Mouse (Mus musculus) lung, postnatal 10 days (tissue): ENCODE results near the gene Fam131b.
A peak's percentile ranks its signal among the peaks of the same experiment; 100 is the strongest.

Experiments used
- DNase-seq: peaks from one replicate; pipeline ENCODE4 v3.0.0; 2021

The Fam131b gene

DNA sequence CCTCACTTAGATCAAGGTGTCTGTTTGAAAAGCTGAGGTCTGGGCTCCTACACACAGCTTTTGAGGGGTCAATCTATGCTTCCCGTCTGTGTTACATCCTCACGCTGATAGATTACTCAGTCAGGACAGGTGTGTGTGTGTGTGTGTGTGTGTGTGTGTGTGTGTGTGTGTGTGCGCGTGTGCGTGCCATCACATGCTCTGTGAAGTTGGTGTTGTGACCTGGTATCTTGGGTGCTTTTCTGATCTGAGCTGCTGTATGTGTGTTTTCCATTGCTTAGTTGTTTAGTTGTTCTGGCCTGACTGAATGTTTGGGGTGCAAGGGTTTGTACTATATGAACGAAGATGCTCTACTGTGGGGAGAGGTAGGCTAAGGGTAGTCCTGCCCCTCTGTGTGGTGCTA, 30.9 kb upstream of the Fam131b start:
- DNase-seq = no peak

DNA sequence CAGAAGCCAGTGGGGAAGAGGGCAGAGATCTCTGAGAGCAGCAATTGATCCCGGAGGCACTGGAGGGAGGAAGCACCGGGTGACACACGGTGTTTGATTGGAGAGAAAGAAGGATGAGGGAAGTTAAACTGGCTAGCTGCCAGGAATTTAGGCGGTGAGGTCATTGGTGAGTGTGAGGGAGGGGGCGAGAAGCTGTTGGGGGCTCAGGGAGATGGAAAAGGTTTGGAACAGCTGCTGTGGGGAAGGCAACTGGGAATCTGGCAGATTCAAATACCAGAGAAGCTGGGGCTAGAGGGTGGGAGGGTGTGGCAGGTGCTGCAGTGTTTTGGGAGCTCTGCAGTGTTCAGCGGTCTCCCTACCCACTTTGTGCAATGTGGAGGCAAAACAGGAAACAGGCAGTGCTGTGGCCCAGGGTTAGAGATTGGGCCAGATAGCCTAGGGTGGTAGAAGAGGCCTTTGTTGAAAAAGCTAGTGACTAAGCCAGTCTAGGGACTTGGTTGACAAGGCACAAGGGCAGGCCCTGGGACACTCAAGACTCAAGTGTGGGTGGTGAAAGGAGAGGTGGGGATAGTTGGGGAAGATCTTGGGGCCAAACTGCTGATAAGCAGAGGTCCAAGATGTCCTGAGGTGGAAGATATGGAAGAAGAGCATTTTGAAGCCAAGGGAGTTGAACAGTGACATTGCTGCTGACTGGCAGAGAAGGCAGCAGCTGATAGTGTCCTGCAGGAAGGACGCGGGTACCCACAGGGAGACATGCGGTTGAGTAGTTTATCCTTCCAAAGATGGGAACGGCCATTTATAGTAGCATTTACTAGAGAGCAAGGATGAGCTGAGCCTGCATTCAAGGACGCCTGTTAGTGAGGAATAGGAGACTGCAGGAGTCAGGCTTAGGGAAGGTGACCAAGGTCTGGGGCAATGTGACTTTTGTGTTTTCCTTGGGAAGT, 29.9 kb upstream of the Fam131b start:
- DNase-seq = peak; percentile 74

DNA sequence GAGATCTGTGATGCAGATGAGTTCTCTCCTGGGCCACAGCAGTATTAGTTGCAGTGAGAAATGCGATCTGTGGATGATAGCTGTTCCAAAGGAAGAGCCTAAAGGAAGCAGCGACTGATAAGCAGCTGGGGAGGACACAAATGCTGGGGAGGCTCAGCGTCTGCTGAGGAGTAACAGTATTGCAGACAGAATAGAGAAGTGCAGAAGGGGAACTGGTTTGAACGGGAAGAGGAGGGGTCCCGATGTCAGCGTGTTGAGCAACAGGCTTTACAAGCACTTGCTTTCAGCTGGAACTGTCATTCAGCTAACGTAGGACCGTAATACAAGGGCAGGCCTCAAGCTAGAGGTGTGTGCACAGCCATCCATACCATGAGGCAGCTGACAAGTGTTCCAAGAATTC, 28.7 kb upstream of the Fam131b start:
- no peak for DNase-seq

DNA sequence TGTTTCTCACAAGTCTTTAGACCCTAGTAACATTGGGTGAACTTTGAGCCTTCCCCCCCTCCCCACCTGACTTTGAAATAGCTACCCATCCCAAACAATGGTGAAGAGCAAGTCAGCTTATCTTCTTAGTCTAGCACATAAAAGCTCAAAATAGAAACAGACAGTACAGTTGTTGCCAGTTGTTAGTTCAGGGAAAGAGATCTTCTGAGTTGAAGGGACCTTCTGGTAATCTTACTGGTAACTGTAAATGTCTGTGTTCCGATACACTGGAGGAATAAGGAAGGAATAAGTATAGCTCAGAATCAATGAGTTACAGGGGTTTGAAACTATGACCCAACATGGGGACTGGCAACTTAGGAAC, 28.0 kb upstream of the Fam131b start:
- no peak for DNase-seq

DNA sequence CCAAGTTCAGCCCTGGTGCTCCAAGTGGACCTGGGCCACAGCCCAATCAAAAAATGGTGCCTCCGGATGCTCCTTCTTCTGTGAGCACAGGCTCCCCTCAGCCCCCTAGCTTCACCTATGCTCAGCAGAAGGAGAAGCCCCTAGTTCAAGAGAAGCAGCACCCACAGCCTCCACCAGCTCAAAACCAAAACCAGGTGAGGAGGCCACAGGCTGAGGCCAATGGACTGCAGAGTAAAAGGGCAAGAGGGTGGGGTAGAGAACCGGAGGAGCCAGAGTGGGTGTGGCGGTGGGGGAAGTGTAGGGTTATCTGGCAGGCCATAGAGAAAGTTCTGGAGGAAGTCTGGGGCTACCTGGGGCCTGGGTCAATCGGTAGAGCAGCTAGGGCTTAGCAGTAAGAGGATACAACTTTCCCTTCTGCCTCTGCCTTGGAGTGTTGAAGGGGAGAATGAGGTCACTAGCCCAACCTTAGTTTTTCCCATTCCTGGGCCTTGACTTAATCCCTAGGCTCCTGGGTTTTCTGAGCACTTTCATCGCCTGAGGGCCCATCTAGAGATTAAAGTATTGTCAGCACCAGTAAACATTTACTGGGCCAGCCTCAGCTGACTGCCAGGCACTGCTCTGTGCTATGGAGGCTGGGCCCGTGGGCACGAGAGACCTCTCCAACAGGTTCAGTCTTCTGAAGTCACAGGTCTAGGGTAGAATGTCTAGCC, 27.5 kb upstream of the Fam131b start:
- no peak for DNase-seq

DNA sequence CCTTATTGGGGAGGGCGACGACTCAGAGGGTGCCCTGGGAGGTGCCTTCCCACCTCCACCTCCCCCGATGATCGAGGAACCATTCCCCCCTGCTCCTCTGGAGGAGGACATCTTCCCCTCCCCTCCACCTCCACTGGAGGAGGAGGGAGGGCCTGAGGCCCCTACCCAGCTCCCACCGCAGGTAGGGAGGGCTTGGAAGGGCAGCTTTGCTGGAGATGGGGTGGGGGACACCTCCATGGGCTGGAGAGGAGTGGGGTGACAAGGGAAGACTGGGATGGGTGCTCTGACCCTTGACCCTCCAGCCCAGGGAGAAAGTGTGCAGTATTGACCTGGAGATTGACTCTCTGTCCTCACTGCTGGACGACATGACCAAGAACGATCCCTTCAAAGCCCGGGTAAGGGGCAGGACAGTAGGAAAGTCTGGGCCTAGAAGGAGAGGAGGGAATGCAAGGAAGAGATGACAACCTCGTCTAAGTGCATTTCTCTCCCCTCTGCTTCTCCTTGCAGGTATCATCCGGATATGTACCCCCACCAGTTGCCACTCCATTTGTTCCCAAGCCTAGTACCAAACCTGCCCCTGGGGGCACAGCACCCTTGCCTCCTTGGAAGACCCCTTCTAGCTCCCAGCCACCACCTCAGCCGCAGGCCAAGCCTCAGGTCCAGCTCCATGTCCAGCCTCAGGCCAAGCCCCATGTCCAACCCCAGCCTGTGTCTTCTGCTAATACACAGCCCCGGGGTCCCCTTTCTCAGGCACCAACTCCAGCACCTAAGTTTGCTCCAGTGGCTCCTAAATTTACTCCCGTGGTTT, 26.7 kb upstream of the Fam131b start:
- no peak for DNase-seq

DNA sequence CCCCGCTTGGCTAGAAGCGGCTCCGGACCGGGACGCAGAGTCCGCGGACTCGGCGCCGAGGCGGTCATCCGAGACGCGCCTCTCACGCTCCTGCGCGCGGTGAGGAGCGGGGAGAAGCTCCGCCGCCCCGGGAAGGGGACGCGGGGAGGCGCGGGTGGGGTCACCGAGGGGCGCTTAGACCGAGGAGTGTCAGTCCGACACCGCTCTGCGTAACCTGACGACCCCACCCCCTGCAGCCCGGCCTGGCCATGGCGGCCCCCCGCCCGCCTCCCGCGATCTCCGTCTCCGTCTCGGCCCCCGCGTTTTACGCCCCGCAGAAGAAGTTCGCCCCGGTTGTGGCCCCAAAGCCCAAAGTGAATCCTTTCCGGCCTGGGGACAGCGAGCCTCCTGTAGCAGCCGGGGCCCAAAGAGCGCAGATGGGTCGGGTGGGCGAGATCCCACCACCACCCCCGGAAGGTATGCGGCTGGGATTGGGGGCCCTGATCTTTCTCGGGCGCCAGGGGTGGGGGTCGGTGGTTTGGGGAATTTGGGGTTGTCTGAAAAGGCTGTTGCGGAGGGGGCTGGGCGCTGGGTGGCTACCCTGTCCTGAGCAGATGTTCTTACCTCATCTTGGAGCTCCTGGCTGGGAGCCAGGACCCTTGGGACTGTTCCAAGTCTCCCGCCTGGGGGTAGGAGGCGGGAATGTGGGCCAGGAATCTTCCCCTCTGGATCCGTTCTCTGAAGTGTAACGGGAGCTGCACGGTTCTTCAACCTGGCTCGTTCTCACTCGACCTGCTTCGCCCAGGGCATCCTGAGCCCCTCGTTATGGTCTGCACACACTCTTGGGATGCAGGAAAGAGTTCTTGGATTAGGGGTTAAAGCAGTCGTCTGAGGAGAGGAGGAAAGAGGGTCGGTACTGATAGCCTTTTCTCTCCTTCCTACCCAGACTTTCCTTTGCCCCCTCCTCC, 25.9 kb upstream of the Fam131b start:
- DNase-seq = peak; percentile 91

DNA sequence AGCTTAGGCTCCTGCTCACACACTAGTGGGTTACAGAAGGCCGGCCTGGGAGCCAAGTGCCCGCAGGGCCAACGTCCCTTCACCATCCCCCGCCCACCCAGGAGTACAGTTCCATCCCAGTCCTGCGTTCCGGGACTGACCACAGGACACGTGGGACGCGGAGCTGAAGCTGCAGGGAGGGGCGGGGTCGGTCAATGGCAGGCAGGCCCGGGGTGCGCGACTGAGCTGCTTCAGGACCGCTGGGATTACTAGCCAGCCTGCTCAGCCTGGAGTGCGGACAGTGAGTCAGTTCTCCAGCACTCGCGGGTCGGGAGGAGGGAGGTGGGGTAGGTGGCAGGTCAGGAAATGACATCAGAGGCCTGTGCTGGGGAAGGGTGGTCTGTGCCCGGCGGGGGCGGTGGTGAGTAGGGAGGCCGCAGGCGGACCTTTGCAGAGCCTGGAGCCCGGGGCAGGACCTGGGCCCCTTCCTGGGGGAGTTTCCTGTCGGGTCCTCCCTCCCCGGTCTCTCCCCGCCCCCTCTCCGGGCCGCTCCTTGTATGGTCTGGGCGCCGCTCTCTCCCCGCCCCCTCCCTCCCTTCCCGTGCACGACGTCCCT, 25.1 kb upstream of the Fam131b start, which contains the start of gene Zyx:
Gene Zyx (plus strand): TSS at position 205 of the 595 bp plus-strand sequence.
- peak; percentile 98 for DNase-seq

DNA sequence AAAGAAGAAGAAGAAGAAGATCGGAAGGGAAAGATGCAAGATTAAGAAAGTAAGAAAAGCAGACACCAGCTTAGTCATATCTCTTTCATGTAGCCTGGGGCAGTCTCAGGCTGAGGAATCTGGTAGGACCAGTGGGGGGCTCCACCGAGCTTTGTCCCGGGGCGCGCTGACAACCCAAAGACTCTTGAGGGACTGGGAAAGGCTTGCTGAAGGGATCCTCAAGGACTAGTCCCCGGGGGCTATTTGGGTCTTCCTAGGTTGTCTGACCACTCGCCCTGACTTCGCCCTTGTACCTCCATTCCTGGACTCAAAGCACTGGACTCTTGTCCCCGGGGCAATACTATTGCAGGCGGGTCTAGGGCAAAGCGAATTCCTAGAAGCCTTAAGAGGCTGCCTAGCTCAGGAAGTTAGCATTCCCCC, 24.6 kb upstream of the Fam131b start:
- DNase-seq = peak; percentile 86

DNA sequence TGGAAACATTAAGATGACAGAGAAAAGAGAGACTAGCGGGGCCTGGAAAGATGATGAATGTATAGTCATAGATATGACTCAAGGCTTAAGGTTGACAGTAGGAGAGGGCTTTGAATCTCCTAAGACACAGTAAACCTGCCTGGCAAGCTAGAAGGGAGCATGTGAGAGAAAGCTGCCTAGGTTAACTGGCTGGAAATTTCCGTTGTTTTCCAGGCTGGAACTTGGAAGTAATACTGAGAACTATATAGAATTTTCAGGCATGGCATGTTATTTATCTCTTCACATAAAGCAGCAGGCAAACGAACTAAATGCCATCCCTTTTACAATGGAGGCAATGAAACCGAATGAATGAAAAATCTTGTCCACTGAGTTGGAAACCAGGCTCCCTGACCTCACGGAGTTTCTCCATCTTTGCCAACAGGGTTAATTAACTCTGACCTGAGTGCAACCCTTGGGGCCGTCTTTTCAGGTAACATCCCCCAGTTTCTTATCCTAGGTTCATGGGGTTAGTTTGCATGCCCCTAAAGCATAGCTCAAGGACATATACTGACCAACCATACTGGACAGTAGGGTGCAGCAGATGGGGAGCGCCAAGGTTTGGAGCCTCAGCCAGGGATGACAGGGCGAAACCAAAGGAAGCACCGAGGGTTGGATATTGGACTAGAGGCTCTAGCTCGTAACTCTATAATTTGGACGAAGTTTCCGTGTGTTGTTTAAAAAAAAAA, 24.0 kb upstream of the Fam131b start:
- no peak for DNase-seq

DNA sequence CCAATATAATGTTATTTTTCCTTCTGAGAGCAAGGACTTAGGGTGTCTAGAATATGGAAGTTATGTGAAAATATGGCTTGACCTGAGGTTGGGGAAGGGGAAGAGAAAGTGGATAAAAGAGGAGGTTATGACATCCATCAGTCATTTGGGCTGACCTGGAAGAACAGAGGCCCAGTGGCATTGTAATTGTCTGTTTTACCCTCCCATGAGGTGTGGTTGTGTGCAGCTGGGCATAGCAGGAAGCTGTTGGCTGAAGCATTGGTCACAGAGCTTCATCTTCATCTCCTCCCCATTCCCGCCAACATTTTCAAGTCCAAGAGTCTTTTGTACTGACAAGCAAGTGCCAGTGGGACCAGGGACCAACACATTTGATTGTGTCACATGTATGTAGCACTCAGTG, 19.8 kb upstream of the Fam131b start:
- DNase-seq = no peak

DNA sequence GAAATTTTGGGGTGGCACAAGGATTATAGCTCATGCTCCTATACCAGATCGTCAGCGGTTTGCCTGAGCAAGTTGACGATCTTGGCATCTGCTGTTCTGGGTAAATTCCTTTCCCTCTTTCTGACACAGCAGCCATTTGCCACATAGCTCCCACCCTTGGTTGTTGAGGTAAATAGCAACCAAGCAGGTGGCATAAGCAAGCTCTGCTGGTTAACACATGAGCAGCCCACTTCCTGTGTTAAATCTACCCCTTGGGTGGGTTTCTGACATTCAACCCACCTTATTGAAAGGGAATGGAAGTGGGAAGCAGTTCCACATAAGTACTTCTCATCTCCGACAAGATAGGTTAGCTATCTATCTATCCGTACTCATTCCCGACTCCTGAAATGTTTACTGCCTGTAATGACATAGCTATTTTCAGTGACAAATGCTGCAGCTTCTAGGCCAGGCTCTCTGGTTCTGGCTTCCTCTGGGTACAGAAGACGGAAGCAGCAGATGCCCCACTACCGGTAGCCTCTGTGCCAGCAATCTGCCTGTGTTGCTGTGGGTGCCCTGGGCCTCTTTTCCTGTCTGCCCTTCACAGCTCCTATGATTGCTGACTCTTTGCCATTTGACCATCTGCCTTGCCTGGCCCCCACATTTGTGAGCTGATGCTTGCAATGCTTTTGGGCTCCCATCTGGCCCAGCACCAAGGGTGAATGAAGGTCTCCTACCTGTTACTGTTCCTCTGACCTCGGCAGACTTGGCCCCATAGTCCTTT, 19.1 kb upstream of the Fam131b start:
- no peak for DNase-seq

DNA sequence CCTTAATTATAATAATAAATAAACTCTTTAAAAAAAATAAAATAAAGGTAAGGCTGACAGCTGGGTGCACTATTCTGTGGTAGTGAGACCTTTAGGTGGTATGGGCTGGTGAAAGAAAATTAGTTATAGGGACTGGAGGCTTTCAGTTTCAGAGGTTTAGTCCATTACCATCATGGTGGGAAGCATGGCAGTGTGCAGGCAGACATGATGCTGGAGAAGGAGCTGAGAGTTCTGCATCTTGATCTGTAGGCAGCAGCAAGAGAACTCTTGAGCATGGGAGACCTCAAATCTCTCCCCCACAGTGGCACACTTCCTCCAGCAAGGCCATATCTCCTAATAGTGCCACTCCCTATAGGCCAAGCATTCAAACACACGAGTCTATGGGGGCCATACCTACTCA, 17.7 kb upstream of the Fam131b start:
- DNase-seq = no peak

DNA sequence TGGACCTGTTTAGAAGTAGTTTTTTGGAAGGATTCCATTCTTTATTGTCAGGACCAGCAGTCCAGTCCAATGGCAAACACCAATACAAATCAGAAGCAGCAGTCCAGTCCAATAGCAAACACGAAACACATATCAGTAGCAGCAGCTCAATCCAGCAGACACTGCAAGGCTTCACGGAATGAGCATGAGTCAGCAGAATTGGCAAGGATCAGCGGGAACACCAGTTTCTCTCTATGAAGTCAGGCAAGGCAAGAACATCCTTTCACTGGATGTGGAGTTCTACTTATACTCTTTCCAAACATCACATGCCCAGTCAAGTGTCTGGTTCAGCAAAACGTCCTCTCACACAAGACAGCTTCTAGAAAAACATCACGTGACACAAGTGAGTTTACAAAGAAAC, 15.5 kb upstream of the Fam131b start:
- DNase-seq = no peak

DNA sequence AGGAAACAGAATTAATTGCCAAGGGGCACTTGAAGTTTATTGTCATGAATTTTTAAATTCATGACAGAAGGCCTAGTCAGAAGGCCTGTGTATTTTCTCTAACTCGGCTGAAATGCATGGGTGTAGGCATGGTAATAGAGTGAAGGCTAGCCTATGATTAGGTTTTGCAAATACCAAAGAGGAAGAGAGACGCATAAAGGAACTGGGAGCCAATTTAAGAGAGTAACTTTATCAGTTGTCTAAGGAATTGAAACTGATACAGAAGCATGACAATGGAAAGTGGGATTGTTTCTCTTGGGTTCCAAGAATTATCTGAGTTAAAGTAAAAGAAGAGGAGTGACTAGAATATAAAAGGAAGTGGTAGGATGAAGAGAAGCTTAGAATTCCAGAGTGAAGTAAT, 14.7 kb upstream of the Fam131b start:
- no peak for DNase-seq

DNA sequence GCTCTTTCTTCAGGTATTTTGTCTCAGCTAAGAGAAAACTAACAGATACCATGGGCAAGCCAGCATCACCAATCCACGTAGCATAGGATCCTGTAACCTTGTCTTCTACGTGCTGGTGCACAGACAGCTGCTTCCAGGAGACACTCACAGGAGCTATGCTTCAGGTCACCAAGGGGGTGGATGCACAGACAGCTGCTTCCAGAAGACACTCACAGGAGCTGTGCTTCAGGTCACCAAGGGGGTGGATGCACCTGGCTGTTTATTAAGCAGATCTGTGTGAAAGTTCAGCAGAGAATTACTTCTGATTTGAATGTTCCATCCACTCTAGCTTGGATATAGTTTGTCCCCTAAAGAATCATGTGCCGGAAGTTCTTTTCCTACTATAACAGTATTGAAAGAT, 6.5 kb upstream of the Fam131b start:
- DNase-seq = no peak

DNA sequence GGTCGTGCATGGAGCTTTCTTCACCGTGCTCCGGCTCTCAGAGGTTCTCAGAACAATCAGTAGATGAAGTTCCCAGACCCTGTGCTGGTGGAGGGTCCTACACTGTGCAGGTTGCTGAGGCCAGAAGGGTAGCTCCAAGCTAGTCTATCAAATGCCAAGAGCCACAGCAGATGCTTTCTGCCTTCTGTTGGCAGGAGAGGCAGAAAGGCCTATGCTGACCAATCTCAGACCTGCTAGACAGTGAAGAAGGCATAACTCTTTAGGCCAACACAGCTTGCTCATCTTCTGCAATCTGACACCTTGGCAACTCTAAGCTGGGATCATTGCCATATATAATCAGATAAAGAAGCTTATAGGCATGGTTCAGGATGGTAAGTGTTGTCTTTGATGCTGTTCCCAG, 5.8 kb upstream of the Fam131b start:
- no peak for DNase-seq

DNA sequence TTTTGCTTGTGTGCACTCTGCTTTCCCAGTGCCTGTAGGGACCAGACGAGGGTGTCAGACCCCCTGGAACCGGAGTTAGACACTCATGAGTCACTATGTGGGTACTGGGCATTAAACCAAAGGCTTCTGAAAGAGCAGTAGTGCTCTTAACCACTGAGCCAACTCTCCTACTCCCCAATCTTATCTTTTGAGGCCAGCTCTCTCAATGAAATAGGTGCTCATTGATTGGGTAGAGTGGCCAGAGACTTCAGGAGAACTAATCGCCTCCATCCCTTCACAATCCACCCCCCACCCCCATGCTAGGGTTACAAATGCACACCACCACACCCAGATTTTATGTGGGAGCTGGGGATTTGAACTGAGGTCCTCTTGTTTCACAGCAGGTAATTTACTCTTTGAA, 4.3 kb upstream of the Fam131b start:
- no peak for DNase-seq

DNA sequence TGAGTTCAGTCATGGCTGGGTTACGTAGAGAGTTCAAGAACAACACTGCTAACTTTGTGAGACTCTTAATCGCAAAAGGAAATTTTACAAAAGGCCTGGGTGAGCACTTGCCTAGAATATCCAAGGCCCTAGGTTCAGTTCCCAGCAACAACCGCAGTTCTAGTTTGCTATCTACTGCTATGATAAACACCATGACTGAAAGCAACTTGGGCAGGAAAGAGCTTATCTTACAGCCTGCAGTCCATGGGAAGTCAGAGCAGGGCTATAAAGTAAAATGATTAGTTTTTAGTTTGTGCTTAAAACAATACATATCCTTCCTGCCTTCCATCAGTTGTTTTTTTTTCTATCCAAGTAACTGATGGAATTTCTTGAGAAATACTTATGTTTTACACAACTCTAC, 2.1 kb upstream of the Fam131b start:
- no peak for DNase-seq

DNA sequence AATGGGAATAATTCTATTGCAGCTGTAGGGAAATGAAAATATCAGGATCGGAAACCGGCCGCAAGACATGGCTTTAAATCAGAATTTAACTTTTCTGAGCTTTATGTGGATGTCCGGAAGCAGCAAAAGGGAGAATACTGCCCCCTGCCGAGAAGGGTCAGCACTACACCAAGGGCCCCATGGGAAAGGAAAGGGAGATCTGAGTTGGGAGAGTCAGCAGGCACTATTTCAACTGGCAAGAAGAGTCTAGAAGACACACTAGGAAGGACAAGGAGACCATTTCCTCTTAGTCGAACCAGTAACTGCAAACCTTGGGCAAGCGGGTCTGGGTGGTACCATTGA, 796 bp upstream of the Fam131b start:
- DNase-seq = peak; percentile 86
